Mouse (Mus musculus) intestine, embryonic 14.5 days (tissue): ENCODE measurements around the gene Trim41. TPM values are rescaled to one million over a fixed set of nuclear protein-coding genes. Genes with fewer than 3 reads are reported as not detected.

Experiments used
- ATAC-seq: fragments of 200-750 bp; cut with Nextera tagmentation; replicated peaks from 2 replicates; pipeline ENCODE4 v1.8.0; 2017; ENCODE audit warnings: low read depth, moderate number of reproducible peaks, moderate TSS enrichment, moderate library complexity; ENCODE audit not compliant: low FRiP score, low TSS enrichment
- DNase-seq: peaks from one replicate; pipeline ENCODE4 v3.0.0-alpha.2; 2018; ENCODE audit warnings: low spot score
- H3K27ac ChIP-seq: fragments of 300-500 bp; sonication (generic); 2 replicates; pipeline ENCODE4 v1.5.1; 2014; ENCODE audit warnings: low read depth, mild to moderate bottlenecking, control low read depth
- H3K27me3 ChIP-seq: fragments of 300-500 bp; sonication (generic); replicated peaks from 2 replicates; pipeline ENCODE4 v1.6.1; 2014; ENCODE audit warnings: low read length, control low read depth; ENCODE audit not compliant: control insufficient read depth, insufficient read depth
- H3K36me3 ChIP-seq: fragments of 300-500 bp; sonication (generic); 2 replicates; pipeline ENCODE4 v1.6.1; 2014; ENCODE audit warnings: low read length, control low read depth; ENCODE audit not compliant: control insufficient read depth, insufficient read depth
- H3K4me1 ChIP-seq: fragments of 300-500 bp; sonication (generic); replicated peaks from 2 replicates; pipeline ENCODE4 v1.6.1; 2014; ENCODE audit warnings: low read length, control low read depth, mixed read lengths; ENCODE audit not compliant: control insufficient read depth, insufficient read depth
- H3K4me2 ChIP-seq: fragments of 300-500 bp; sonication (generic); 2 replicates; pipeline ENCODE4 v1.6.1; 2014; ENCODE audit warnings: low read length
- H3K4me3 ChIP-seq: fragments of 300-500 bp; sonication (generic); 2 replicates; pipeline ENCODE4 v1.5.1; 2014; ENCODE audit warnings: low read depth, low read length, control low read depth, mixed read lengths
- H3K9ac ChIP-seq: fragments of 300-500 bp; sonication (generic); 2 replicates; pipeline ENCODE4 v1.6.1; 2014; ENCODE audit warnings: mild to moderate bottlenecking, low read length
- H3K9me3 ChIP-seq: fragments of 300-500 bp; sonication (generic); 2 replicates; pipeline ENCODE4 v1.6.1; 2016; ENCODE audit warnings: low read length, control low read depth; ENCODE audit not compliant: control insufficient read depth
- WGBS: fragments of 180-500 bp; shearing (Covaris S2); extraction: QIAGEN DNeasy Blood & Tissue Kit; methylation state at CpG from one replicate; pipeline ENCODE4 v1.1.7; 2014; 5-methylcytosine and 5-hydroxymethylcytosine counted together
- polyA plus RNA-seq: library from polyadenylated mRNA; unstranded; fragments of >200 nt; fragmentation: Nextera tagmentation; extraction: Ambion mirVana; gene quantifications from 2 replicates; pipeline ENCODE4 v1.2.1, GENCODE M21; 2014

Trim41 gene
- polyA plus RNA-seq, 1 experiment from 2014 or later, result 5.0 TPM

- ATAC-seq, result no peak
- Histone ChIP-seq H3K27ac (no peak overlapping the region), H3K36me3 (no peaks in the 10 kb centered on the region), H3K9me3 (0 out of 2 replicates have a peak, but pooled peaks cover 4% of the 10 kb centered on the region), H3K4me3 (no peak overlapping the region), H3K4me1 (no peaks in the 10 kb centered on the region), H3K27me3 (no peaks in the 10 kb centered on the region), H3K4me2 (no peak overlapping the region), H3K9ac (no peak overlapping the region)
- no peak for DNase-seq
- 91% methylated on average over 9 of the region's 9 CpGs for WGBS
Observed at GRCm38 (mm10) chr11:48764119-48764518, 53.0 kb downstream of the Trim41 start.

DNA sequence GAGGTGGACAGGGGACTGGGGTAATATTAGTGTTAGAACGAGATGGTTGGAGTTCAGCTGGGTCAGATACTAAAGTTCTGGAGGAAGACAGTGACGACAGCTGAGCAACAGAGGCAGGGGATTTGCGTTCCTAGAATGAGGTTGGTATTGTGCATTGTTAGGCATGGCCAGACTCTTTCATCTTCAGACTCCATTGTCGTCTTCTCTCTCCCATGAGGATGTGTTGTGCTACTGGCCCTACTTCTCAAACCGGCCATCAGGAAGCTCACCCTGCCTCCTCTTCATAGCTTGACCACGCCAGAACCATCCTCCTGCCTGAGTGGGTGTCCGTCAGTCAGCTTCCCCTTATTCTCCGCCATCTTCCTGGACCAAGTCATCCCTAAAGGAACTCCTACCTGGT, 58.1 kb downstream of the Trim41 start:
- 89% methylated on average over 8 of the region's 8 CpGs for WGBS

More for the DNA sequence above, 58.1 kb downstream of the Trim41 start:
- Histone ChIP-seq H3K9me3 (0 out of 2 replicates have a peak, but pooled peaks cover 4% of the 10 kb centered on the region), H3K27me3 (no peaks in the 10 kb centered on the region), H3K4me1 (no peaks in the 10 kb centered on the region), H3K27ac (no peak overlapping the region), H3K4me3 (no peak overlapping the region), H3K36me3 (no peaks in the 10 kb centered on the region), H3K9ac (no peak overlapping the region), H3K4me2 (no peak overlapping the region)
- ATAC-seq (no peak), DNase-seq (no peak)

Other genes starting within 250 kb of the Trim41 start
- gene Rack1, start 17.0 kb downstream of the Trim41 start, polyA plus RNA-seq, result 1,049 and 1,145 TPM in 2 replicates
- 1.4 and 1.5 TPM in 2 replicates for gene Trim7, start 8.8 kb upstream of the Trim41 start, polyA plus RNA-seq
- gene Gm12184, start 9.3 kb upstream of the Trim41 start, polyA plus RNA-seq, result 3.9 and 4.1 TPM in 2 replicates
- gene Irgm1, start 54.3 kb upstream of the Trim41 start, polyA plus RNA-seq, result 14.7 and 16.2 TPM in 2 replicates
- 0.12 and 0.30 TPM in 2 replicates for gene Gm5431, start 84.9 kb upstream of the Trim41 start, polyA plus RNA-seq
- 3.0 and 3.2 TPM in 2 replicates for gene Psme2b, start 128.8 kb upstream of the Trim41 start, polyA plus RNA-seq
- gene Olfr56, start 161.5 kb upstream of the Trim41 start, polyA plus RNA-seq, result not detected in 2 replicates
- 0.58 and 0.62 TPM in 2 replicates for gene 9930111J21Rik1, start 162.0 kb upstream of the Trim41 start, polyA plus RNA-seq
- 0.07 TPM in 1 of 2 replicates, not detected in the other for gene Gm12185, start 174.9 kb upstream of the Trim41 start, polyA plus RNA-seq
- 2.5 and 3.6 TPM in 2 replicates for gene Tgtp1, start 176.8 kb upstream of the Trim41 start, polyA plus RNA-seq
- gene 9930111J21Rik2, start 233.9 kb upstream of the Trim41 start, polyA plus RNA-seq, result 0.45 and 0.50 TPM in 2 replicates
- gene Tgtp2, start 246.9 kb upstream of the Trim41 start, polyA plus RNA-seq, result 0.27 and 1.2 TPM in 2 replicates